Mouse (Mus musculus): Measurements from ENCODE around the gene Bst1. TPM values are rescaled to one million over a fixed set of nuclear protein-coding genes. Genes with fewer than 3 reads are reported as not detected.

The Bst1 gene
- polyA plus RNA-seq, 1 experiment from 2014 or later, result 3.6 TPM

DNA sequence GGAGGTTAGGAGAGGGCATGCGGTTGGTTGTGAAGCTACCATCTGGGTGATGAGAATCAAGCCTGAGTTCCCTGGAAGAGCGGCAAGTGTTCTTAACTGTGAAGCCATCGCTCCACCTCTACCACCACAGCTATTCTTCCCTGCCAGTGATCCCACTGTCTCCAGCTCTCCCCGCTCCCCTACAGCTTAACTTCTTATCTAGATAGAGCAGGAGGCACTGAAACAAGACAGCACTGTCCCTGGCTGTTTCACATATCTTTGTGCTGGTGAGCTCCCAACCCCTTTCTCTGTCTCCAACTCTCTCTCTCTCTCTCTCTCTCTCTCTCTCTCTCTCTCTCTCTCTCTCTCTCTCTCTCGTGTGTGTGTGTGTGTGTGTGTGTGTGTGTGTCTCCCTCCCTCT lies 26.3 kb upstream of the Bst1 start:
- no peaks in the 10 kb centered on the region for H3K36me3 ChIP-seq (ENCODE audit: control insufficient read depth, insufficient read depth, low read length)
- H3K9me3 ChIP-seq (ENCODE audit: control insufficient read depth, low read length), result no peaks in the 10 kb centered on the region
- H3K27me3 ChIP-seq (ENCODE audit: control insufficient read depth, insufficient read depth, low read length), result no peaks in the 10 kb centered on the region
- H3K4me3 ChIP-seq (ENCODE audit: low read depth, low read length), result no peak overlapping the region
- H3K4me1 ChIP-seq (replicated peaks; ENCODE audit: control insufficient read depth, insufficient read depth), result no peaks in the 10 kb centered on the region
- TF ChIP-seq CTCF (IDR thresholded peaks at IDR 0.05; ENCODE audit: low read depth) (no peak), EP300 (optimal IDR thresholded peaks at IDR 0.05) (no peak)
- H3K4me2 ChIP-seq (replicated peaks; ENCODE audit: low read depth), result no peak overlapping the region
- H3K27ac ChIP-seq (replicated peaks), result no peak overlapping the region
- ATAC-seq (ENCODE audit: low FRiP score, low TSS enrichment), result no peak
- no peak overlapping the region for H3K9ac ChIP-seq (ENCODE audit: low read length)
- 85% methylated on average over 5 of the region's 5 CpGs for WGBS
- no peak for DNase-seq (ENCODE audit: low spot score)

GRCm38 (mm10) chr5:43799530-43799929 lies 19.2 kb upstream of the Bst1 start:
- no peak for DNase-seq (ENCODE audit: low spot score)
- no peaks in the 10 kb centered on the region for H3K27me3 ChIP-seq (ENCODE audit: control insufficient read depth, insufficient read depth, low read length)
- H3K4me1 ChIP-seq (replicated peaks; ENCODE audit: control insufficient read depth, insufficient read depth), result no peaks in the 10 kb centered on the region
- 63% methylated on average over 5 of the region's 5 CpGs for WGBS
- no peak overlapping the region for H3K4me3 ChIP-seq (ENCODE audit: low read depth, low read length)
- TF ChIP-seq CTCF (IDR thresholded peaks at IDR 0.05; ENCODE audit: low read depth), result no peak
- TF ChIP-seq EP300 (optimal IDR thresholded peaks at IDR 0.05), result no peak
- H3K9ac ChIP-seq (ENCODE audit: low read length), result no peak overlapping the region
- H3K36me3 ChIP-seq (ENCODE audit: control insufficient read depth, insufficient read depth, low read length), result no peaks in the 10 kb centered on the region
- H3K27ac ChIP-seq (replicated peaks), result no peak overlapping the region
- no peak for ATAC-seq (ENCODE audit: low FRiP score, low TSS enrichment)
- no peak overlapping the region for H3K4me2 ChIP-seq (replicated peaks; ENCODE audit: low read depth)
- no peaks in the 10 kb centered on the region for H3K9me3 ChIP-seq (ENCODE audit: control insufficient read depth, low read length)

GRCm38 (mm10) chr5:43800700-43801099 lies 18.0 kb upstream of the Bst1 start:
- Histone ChIP-seq H3K4me1 (replicated peaks; ENCODE audit: control insufficient read depth, insufficient read depth) (no peaks in the 10 kb centered on the region), H3K4me3 (ENCODE audit: low read depth, low read length) (no peak overlapping the region), H3K27ac (replicated peaks) (no peak overlapping the region), H3K36me3 (ENCODE audit: control insufficient read depth, insufficient read depth, low read length) (no peaks in the 10 kb centered on the region), H3K9me3 (ENCODE audit: control insufficient read depth, low read length) (no peaks in the 10 kb centered on the region), H3K4me2 (replicated peaks; ENCODE audit: low read depth) (no peak overlapping the region), H3K27me3 (ENCODE audit: control insufficient read depth, insufficient read depth, low read length) (no peaks in the 10 kb centered on the region), H3K9ac (ENCODE audit: low read length) (no peak overlapping the region)
- TF ChIP-seq EP300 (optimal IDR thresholded peaks at IDR 0.05) (no peak), CTCF (IDR thresholded peaks at IDR 0.05; ENCODE audit: low read depth) (no peak)
- no peak for DNase-seq (ENCODE audit: low spot score)
- 62% methylated on average over 1 of the region's 1 CpGs for WGBS
- no peak for ATAC-seq (ENCODE audit: low FRiP score, low TSS enrichment)

- Histone ChIP-seq H3K9ac (ENCODE audit: low read length) (no peak overlapping the region), H3K9me3 (ENCODE audit: control insufficient read depth, low read length) (no peaks in the 10 kb centered on the region), H3K4me1 (replicated peaks; ENCODE audit: control insufficient read depth, insufficient read depth) (no peaks in the 10 kb centered on the region), H3K4me2 (replicated peaks; ENCODE audit: low read depth) (no peak overlapping the region), H3K27me3 (ENCODE audit: control insufficient read depth, insufficient read depth, low read length) (no peaks in the 10 kb centered on the region), H3K27ac (replicated peaks) (no peak overlapping the region), H3K4me3 (ENCODE audit: low read depth, low read length) (no peak overlapping the region), H3K36me3 (ENCODE audit: control insufficient read depth, insufficient read depth, low read length) (no peaks in the 10 kb centered on the region)
- no peak for ATAC-seq (ENCODE audit: low FRiP score, low TSS enrichment)
- no peak for TF ChIP-seq CTCF (IDR thresholded peaks at IDR 0.05; ENCODE audit: low read depth)
- DNase-seq (ENCODE audit: low spot score), result no peak
Observed at GRCm38 (mm10) chr5:43801253-43801652, 17.4 kb upstream of the Bst1 start.

GRCm38 (mm10) chr5:43801798-43802197 lies 16.9 kb upstream of the Bst1 start:
- H3K36me3 ChIP-seq (ENCODE audit: control insufficient read depth, insufficient read depth, low read length), result no peaks in the 10 kb centered on the region
- 54% methylated on average over 4 of the region's 4 CpGs for WGBS
- H3K9ac ChIP-seq (ENCODE audit: low read length), result no peak overlapping the region
- no peaks in the 10 kb centered on the region for H3K9me3 ChIP-seq (ENCODE audit: control insufficient read depth, low read length)
- no peak for ATAC-seq (ENCODE audit: low FRiP score, low TSS enrichment)
- no peaks in the 10 kb centered on the region for H3K4me1 ChIP-seq (replicated peaks; ENCODE audit: control insufficient read depth, insufficient read depth)
- no peak overlapping the region for H3K27ac ChIP-seq (replicated peaks)
- H3K4me3 ChIP-seq (ENCODE audit: low read depth, low read length), result no peak overlapping the region
- DNase-seq (ENCODE audit: low spot score), result no peak
- no peak overlapping the region for H3K4me2 ChIP-seq (replicated peaks; ENCODE audit: low read depth)
- no peak for TF ChIP-seq CTCF (IDR thresholded peaks at IDR 0.05; ENCODE audit: low read depth)
- no peak for TF ChIP-seq EP300 (optimal IDR thresholded peaks at IDR 0.05)
- no peaks in the 10 kb centered on the region for H3K27me3 ChIP-seq (ENCODE audit: control insufficient read depth, insufficient read depth, low read length)

- no peak overlapping the region for H3K27ac ChIP-seq (replicated peaks)
- no peak for TF ChIP-seq EP300 (optimal IDR thresholded peaks at IDR 0.05)
- TF ChIP-seq CTCF (IDR thresholded peaks at IDR 0.05; ENCODE audit: low read depth), result no peak
- no peaks in the 10 kb centered on the region for H3K27me3 ChIP-seq (ENCODE audit: control insufficient read depth, insufficient read depth, low read length)
- DNase-seq (ENCODE audit: low spot score), result no peak
- WGBS, result 68% methylated on average over 2 of the region's 2 CpGs
- no peak overlapping the region for H3K4me2 ChIP-seq (replicated peaks; ENCODE audit: low read depth)
- no peak overlapping the region for H3K9ac ChIP-seq (ENCODE audit: low read length)
- H3K9me3 ChIP-seq (ENCODE audit: control insufficient read depth, low read length), result no peaks in the 10 kb centered on the region
- no peak for ATAC-seq (ENCODE audit: low FRiP score, low TSS enrichment)
- no peaks in the 10 kb centered on the region for H3K4me1 ChIP-seq (replicated peaks; ENCODE audit: control insufficient read depth, insufficient read depth)
- no peak overlapping the region for H3K4me3 ChIP-seq (ENCODE audit: low read depth, low read length)
- H3K36me3 ChIP-seq (ENCODE audit: control insufficient read depth, insufficient read depth, low read length), result no peaks in the 10 kb centered on the region
Observed at GRCm38 (mm10) chr5:43805401-43805800, 13.3 kb upstream of the Bst1 start.

Data from stomach, postnatal 0 days (tissue).